Mouse (Mus musculus) MEL (cell line): ENCODE measurements at regions not wholly inside any gene's neighbourhood (a gene's known extent, or its start where the extent isn't known, plus 50 kb on each side); places are given as distances from the start of the nearest gene placed in this dataset.

Experiments
- CHD2 ChIP-seq: IDR thresholded peaks from 2 replicates; pipeline ENCODE4 v1.6.1; 2011; ENCODE audit warnings: low read length, improper control_type of control experiment
- CTCF ChIP-seq, 3 experiments: IDR thresholded peaks in 2 of 3; conservative IDR thresholded peaks in 1 of 3; 2 replicates each; pipeline ENCODE4 v1.5.1; 2011 to 2012; ENCODE audit warnings: low read length in 3 of 3, low read depth in 2 of 3, mild to moderate bottlenecking in 2 of 3, improper control_type of control experiment in 1 of 3, inconsistent platforms in 1 of 3, mixed read lengths in 1 of 3, moderate library complexity in 1 of 3; ENCODE audit not compliant: control insufficient read depth in 1 of 3, insufficient read depth in 1 of 3, poor library complexity in 1 of 3, severe bottlenecking in 1 of 3
- E2F4 ChIP-seq: IDR thresholded peaks from 2 replicates; pipeline ENCODE4 v1.6.1; 2011; ENCODE audit warnings: low read depth, low read length, improper control_type of control experiment, borderline replicate concordance
- EP300 ChIP-seq, 2 experiments: IDR thresholded peaks; 2 replicates each; pipeline ENCODE4 v1.6.1; 2011; ENCODE audit warnings: improper control_type of control experiment in 2 of 2, low read length in 2 of 2, low read depth in 1 of 2, mild to moderate bottlenecking in 1 of 2
- ETS1 ChIP-seq: IDR thresholded peaks from 2 replicates; pipeline ENCODE4 v1.6.1; 2012; ENCODE audit warnings: low read depth, mild to moderate bottlenecking, inconsistent platforms, low read length, improper control_type of control experiment, moderate library complexity
- MAX ChIP-seq: IDR thresholded peaks from 2 replicates; pipeline ENCODE4 v1.6.1; 2011; ENCODE audit warnings: low read length, improper control_type of control experiment
- MYC ChIP-seq: IDR thresholded peaks from 2 replicates; pipeline ENCODE4 v1.6.1; 2011; ENCODE audit warnings: low read depth, mild to moderate bottlenecking, low read length, improper control_type of control experiment, moderate library complexity
- POLR2A ChIP-seq, 2 experiments: IDR thresholded peaks; 2 replicates each; pipeline ENCODE4 v1.6.1; 2011 to 2012; ENCODE audit warnings: low read length in 2 of 2, mild to moderate bottlenecking in 2 of 2, control low read depth in 1 of 2, improper control_type of control experiment in 1 of 2, low read depth in 1 of 2, moderate library complexity in 1 of 2; ENCODE audit not compliant: control insufficient read depth in 1 of 2, insufficient read depth in 1 of 2, poor library complexity in 1 of 2
- SIN3A ChIP-seq: IDR thresholded peaks from 2 replicates; pipeline ENCODE4 v1.6.1; 2012; ENCODE audit warnings: low read length, improper control_type of control experiment, inconsistent platforms
- TBP ChIP-seq: IDR thresholded peaks from 2 replicates; pipeline ENCODE4 v1.8.0; 2011; ENCODE audit warnings: low read depth, low read length, improper control_type of control experiment
- TCF12 ChIP-seq: IDR thresholded peaks from 2 replicates; pipeline ENCODE4 v1.6.1; 2014; ENCODE audit warnings: low read depth, mild to moderate bottlenecking, inconsistent platforms, low read length, improper control_type of control experiment, moderate library complexity
- USF1 ChIP-seq: IDR thresholded peaks from 2 replicates; pipeline ENCODE4 v1.6.1; 2014; ENCODE audit warnings: low read depth, mild to moderate bottlenecking, inconsistent platforms, low read length, improper control_type of control experiment, moderate library complexity
- ZC3H11A ChIP-seq: IDR thresholded peaks from 2 replicates; pipeline ENCODE4 v1.6.1; 2012; ENCODE audit warnings: low read depth, mild to moderate bottlenecking, inconsistent platforms, low read length, improper control_type of control experiment

GRCm38 (mm10) chr13:60330475-60331258, 153.5 kb upstream of the Gas1 start:
- TF ChIP-seq CTCF (IDR thresholded peaks at IDR 0.05 in 2 of 3, conservative IDR thresholded peaks at IDR 0.05 in 1 of 3; ENCODE audit: control insufficient read depth in 1 of 3, insufficient read depth in 1 of 3, low read depth in 2 of 3, low read length in 3 of 3, poor library complexity in 1 of 3, severe bottlenecking in 1 of 3): no peak
- TF ChIP-seq POLR2A (IDR thresholded peaks at IDR 0.05; ENCODE audit: control insufficient read depth in 1 of 2, insufficient read depth in 1 of 2, low read depth in 1 of 2, low read length in 2 of 2, poor library complexity in 1 of 2): no peak
- no peak for TF ChIP-seq E2F4
- TF ChIP-seq ETS1: no peak
- no peak for TF ChIP-seq TCF12
- no peak for TF ChIP-seq USF1
- TF ChIP-seq EP300 (IDR thresholded peaks at IDR 0.05; ENCODE audit: low read depth in 1 of 2, low read length in 2 of 2): no peak
- TF ChIP-seq TBP: no peak
- no peak for TF ChIP-seq SIN3A
- TF ChIP-seq ZC3H11A: no peak
- no peak for TF ChIP-seq MAX
- TF ChIP-seq MYC: no peak
- no peak for TF ChIP-seq CHD2
